Mouse (Mus musculus) testis, adult 2 months (tissue): ENCODE results near the gene Rsph9.

Source experiments
- CTCF ChIP-seq: fragments of 200-500 bp; IDR thresholded peaks from 2 replicates; pipeline ENCODE4 v1.5.1; 2012; ENCODE audit warnings: low read depth, mild to moderate bottlenecking, inconsistent platforms, low read length, moderate library complexity; ENCODE audit not compliant: control insufficient read depth, insufficient read depth, insufficient replicate concordance
- POLR2A ChIP-seq: fragments of 200-500 bp; IDR thresholded peaks from 2 replicates; pipeline ENCODE4 v1.6.1; 2012; ENCODE audit warnings: low read depth, mild to moderate bottlenecking, inconsistent platforms, low read length, moderate library complexity; ENCODE audit not compliant: control insufficient read depth

- TF ChIP-seq CTCF (no peak), POLR2A (no peak)
Observed at GRCm38 (mm10) chr17:46161710-46162109, 17.7 kb upstream of the Rsph9 start.
